Mouse (Mus musculus) adrenal gland, adult 2 months (tissue): Measurements from ENCODE around the gene Ap4s1. TPM values are rescaled to one million over a fixed set of nuclear protein-coding genes. Genes with fewer than 3 reads are reported as not detected.
A peak's percentile ranks its signal among the peaks of the same experiment; 100 is the strongest.
"Not testable (repeated sequence)": the region's sequence is repeated elsewhere in the genome, so short reads cannot be mapped to it uniquely, and the experiment has no call there.

Experiments
- DNase-seq: peaks from one replicate; pipeline ENCODE4 v3.0.0; 2021
- long read RNA-seq: library from polyadenylated mRNA; stranded (forward); transcript quantifications from one replicate; pipeline ENCODE4 v2.0.0, GENCODE M21; 2021
- polyA plus RNA-seq: library from polyadenylated mRNA; depleted of rRNA; stranded (reverse); fragments of >200 nt; gene quantifications from 2 replicates; pipeline ENCODE4 v1.2.3, GENCODE M21; 2012; rRNA removed
- total RNA-seq, 2 experiments: library from RNA; stranded (reverse); gene quantifications; 2 replicates each; pipeline ENCODE4 v1.2.3; 2021

Ap4s1 gene
- total RNA-seq (10 to 100 TPM; 18.5 to 27.9 TPM), polyA plus RNA-seq (6.6 and 7.1 TPM in 2 replicates)
- long read RNA-seq, partial matches to known transcripts = 1 of 3 reads
- long read RNA-seq, other reads (novel, unspliced or antisense) = 2 of 3 reads

DNA sequence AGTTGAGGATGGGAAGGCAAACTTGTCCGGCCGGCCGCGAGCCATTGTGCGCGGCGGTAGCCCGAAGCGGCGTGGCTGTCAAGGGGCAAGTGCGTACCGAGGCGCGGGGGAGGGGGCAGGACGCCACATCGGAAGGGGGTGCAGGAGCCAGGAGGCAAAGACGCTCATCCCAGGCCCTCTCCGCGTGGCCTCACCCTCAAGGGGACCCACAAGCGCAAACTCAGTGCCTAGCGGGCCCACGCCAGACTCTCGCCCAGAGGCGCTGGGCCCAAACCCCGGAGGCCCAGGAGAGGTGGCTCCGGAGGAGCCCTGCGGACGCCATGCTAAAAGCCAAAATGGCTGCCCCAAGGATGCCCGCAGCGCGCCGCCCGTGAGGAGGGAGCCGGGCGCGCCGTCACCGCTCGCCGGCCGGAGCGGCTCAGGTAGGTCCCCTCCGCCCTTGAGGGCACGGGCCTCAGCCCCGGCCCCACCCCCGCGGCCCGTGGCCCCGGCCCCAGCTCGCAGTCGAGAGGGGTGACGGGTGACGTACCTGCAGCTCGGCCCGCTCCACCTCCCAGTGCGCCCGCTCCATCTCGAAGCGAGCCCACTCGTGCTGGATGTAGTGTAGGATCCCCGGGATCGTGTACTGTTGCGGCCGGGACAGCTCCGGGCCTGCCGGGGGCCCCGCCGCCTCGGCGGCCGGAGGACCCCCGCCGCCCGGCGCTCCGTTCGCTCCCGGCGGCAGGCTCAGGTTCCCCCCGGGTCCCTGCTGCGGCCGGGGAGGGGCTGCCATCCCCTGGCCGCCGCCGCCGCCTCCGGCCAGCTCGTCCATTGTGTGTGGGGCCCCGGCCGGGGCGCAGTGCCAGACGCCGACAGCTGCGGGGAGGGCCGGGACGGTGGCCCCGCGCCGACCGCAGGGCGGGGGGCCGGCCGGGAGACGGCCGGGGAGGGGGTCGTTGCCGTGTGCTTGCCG lies at the start of gene Ap4s1:
Ap4s1 (plus strand) TSS at position 141 of the 952 bp plus-strand sequence.
- DNase-seq = peak; percentile 89

- peak; percentile 40 for DNase-seq
Observed at GRCm38 (mm10) chr12:51641871-51642270, 49.0 kb upstream of the Ap4s1 start.

DNA sequence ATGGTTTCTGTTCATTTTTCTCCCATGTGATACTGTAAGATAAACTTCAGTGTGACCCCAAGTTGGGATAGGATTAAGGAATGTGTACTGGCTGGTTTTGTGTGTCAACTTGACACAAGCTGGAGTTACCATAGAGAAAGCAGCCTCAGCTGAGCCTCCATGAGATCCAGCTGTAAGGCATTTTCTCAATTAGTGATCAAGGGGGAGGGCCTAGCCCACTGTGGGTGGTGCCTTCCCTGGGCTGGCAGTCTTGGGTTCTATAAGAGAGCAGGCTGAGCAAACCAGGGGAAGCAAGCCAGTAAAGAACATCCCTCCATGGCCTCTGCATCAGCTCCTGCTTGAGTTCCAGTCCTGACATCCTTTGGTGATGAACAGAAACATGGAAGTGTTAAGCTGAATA lies 41.4 kb upstream of the Ap4s1 start:
- not testable (repeated sequence) for DNase-seq

DNA sequence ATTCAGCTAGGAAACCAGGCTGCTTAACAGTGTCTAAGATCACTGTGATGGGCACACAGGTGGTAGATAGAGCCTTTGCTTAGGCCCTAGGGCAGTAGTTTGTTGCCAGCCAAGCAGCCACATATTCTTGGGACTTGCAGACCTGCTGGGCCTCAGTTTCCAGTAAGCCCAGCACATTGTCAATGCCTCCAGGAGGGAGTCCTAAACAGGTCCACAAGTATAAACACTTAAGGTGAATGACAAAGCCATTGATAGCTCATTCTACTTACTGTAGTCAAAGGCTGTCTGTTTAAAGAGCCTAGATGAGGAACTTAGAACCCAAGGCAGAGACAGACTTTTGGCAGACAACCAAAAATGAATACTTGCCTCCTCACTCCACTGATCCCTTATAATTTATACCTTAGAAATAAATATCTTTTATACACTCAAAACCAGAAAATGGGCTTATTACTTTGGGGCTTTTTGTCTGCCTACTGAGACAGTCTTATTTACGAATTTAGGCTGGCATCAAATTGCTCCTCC lies 34.8 kb upstream of the Ap4s1 start:
- DNase-seq = no peak

GRCm38 (mm10) chr12:51663011-51663410 lies 27.8 kb upstream of the Ap4s1 start:
- no peak for DNase-seq

DNA sequence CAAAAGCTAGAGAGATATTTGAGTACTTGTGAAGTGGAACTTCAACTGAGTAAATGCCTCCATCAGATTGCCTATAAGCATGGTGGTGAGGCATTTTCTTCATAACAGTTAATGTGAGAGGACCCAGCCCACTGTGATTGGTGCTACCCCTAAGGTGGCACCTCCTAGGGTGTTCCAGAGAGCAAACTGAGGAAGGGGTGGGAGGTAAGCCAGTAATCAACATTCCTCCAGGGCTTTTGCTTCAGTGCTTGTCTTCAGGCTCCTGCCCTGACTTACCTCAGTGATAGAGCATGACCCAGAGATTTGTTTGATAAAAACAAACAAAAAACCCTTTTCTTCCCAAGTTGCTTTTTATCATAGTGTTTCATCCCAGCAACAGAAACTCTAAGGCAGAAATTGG lies 26.9 kb upstream of the Ap4s1 start:
- DNase-seq = no peak

GRCm38 (mm10) chr12:51666708-51667430 lies 24.0 kb upstream of the Ap4s1 start:
- DNase-seq = no peak

DNA sequence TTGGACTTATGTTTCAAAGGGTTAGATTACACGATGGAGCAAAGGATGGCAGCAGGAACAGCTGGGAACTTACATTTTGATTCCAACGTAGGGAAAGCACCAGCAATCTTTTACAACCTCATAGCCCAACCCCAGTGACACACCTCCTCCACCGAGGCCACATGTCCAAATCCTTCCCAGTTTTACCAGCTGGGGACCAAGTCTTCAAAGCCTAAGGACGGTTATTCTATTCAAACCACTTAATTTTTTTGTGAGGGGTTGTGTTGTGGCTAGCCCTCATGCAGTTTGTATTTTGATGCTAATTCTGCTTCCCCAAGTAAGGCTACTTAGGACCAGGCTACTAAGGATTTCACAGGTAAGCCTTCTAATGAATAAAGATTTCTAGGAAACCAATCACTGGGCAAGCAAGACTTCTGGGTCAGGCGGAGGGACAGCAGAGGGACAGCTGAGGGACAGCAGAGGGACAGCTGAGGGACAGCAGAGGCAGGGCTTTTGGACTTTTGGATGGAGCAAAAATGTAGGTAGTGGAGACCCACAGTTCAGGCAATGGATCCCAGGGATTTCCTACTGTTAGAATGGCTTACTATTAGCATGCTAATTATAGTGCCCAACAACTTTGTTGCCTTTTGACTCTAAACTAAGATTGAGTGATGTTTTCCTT lies 19.5 kb upstream of the Ap4s1 start:
- no peak for DNase-seq

DNA sequence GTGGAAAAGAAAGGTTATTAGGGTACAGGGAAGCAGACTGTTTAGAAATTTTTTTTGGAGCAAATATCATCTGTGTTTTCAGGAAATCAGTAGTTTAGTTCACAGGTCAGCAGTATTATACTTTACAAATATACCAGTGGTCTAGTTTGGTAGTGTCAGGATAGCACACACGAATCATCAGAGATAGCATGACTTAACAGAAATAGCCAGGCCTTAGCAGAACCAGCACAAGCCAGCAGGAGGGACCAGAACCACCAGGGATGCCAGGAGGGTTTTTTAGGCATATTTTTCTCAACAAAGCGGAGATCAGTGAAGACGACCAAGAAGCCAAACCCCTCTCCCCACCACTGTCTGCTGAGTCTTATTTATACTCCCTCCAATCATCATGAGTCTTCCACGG lies 17.6 kb upstream of the Ap4s1 start:
- DNase-seq = no peak

DNA sequence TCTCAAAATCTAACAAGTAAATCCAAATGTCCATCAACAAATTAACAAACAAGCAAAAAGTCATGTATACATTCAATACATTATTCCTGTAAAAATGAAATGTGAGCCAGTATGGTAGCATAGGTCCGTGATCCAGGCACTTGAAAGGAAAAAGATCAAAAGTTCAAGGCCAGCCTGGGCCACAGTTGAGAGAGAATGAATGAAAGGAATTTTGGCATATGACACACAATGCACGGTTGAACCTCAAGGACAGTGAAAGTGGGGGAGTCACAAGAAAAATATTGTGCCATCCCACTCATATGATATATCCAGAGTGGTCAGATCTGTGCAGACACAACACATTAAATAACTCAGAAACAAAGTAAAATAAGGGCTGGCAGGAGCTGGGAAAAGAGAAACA lies 14.4 kb upstream of the Ap4s1 start:
- peak; percentile 58 for DNase-seq

DNA sequence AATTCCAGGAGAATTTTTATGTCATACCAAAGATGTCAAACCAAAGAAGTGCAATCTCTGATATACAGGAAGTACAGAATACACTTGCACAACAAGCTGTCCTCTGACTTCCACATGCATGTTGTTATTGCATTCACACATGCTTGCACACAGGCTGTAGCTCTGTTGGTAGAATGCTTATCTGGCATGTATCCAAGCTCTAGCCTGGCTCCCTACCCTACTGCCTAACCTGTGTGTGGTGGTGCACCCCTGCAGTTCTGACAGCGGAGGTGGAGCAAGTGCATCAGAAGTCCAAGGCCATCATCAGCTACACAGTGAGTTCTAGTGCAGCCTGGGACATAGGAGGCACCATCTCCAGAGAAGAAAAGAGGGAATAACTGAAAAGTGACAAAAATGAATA lies 12.0 kb upstream of the Ap4s1 start:
- DNase-seq = no peak

DNA sequence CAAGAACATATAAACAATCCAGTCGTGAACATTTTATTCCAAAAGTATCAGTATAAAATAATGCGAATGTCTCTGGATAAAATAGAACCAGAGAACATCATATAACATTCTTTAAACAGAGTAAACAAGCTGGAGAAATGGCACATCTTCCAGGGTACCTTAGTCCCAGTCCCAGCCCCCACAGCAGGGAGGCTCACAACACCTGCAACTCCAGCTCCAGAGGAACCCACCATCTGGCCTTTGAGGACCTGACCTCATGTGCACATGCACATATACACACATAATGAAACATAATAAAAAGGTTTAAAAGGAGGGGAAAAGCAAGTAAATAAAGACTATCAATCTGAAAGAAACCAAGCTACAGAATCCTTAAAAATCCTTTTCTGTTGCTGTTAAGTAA lies 2.3 kb upstream of the Ap4s1 start:
- no peak for DNase-seq

- DNase-seq = peak; percentile 99
Observed at GRCm38 (mm10) chr12:51691845-51692632, 1.2 kb downstream of the Ap4s1 start, which contains the start of gene Strn3. Gene Strn3, minus strand, starts transcription at chr12:51691897.

GRCm38 (mm10) chr12:51692870-51693269 lies 2.0 kb downstream of the Ap4s1 start:
- not testable (repeated sequence) for DNase-seq

DNA sequence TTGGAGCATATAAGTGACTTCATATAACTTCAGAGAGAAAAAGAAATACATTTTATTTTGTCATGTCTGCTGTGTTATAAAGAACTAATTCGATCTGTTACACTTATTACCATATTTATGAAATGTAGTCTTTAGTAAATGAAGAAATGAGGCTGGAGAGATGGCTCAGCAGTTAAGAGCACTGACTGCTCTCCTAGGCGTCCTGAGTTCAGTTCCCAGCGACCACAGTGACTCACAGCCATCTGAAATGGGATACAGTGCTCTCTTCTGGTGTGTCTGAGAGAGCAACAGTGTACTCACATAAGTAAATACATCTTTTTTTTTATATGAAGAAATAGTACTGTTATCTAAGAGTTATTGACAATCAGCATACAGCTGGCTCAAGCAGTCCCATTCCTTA lies 2.6 kb downstream of the Ap4s1 start:
- no peak for DNase-seq

- DNase-seq = no peak
Observed at GRCm38 (mm10) chr12:51694096-51694495, 3.3 kb downstream of the Ap4s1 start.

DNA sequence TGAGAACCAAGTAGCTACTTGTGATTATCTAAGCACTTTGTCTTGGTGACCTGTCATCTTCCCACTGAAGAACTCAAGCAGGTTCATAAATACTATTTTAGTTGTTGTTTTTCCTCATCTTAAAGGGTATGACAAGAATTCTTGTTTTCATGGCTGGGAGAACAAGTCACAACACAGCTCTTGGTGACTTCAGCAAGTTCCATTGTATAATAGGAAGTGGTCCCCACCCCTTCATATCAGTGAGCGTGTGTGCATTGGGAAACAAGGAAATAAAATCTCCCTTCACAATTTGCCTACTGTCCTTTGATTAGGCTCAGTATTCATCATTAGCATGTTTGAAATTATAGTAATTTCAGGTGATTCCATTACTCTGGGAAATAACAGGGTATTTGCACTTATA lies 4.1 kb downstream of the Ap4s1 start:
- DNase-seq = no peak

DNA sequence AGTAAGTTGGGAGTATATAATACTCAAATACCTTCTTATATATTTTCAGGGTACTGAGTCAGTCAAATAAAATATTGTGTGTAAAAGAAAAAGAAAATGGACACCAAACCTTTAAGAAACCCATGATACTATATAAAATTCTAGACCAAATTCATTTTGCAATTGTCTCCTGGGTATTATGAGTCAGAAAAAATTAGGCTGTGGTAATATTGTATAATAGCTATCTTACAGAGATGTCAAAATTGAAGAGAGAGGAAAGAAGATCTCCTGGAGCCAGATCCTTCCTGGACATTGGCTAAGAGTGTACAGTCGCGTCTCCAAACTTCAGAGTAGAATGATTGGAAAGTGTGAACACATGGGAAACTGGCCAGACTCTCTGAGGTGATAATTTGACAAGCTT lies 5.3 kb downstream of the Ap4s1 start:
- DNase-seq = no peak

GRCm38 (mm10) chr12:51699623-51700393 lies 9.0 kb downstream of the Ap4s1 start:
- DNase-seq = no peak

DNA sequence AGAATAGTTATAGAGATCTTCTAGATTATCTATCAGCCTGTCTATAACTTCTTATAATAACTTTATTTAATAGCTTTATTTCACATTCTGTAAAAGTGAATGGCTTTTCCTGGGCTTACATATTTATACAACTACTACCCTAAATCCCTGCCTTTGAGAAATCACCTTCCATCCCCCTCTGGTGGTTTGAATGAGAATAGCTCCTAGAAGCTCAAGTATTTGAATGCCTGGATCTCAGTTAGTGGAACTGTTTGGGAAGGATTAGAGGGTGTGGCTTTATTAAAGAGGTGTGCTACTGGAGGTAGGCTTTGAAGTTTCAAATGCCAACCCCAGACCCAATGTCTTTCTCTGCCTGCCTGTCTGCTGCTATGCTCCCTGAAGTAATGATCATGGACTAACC lies 10.9 kb downstream of the Ap4s1 start:
- DNase-seq = no peak
